Mouse (Mus musculus): ENCODE data around the gene Ccdc62. TPM values are rescaled to one million over a fixed set of nuclear protein-coding genes. Genes with fewer than 3 reads are reported as not detected.

Gene Ccdc62
- total RNA-seq (2018; cell fraction: chromatin; rRNA removed), result 10 to 100 TPM in 17 of 26 experiments, 1 to 10 TPM in 9; 4.2 to 19.4 (median 11.4) TPM
- total RNA-seq (2018; cell fraction: cytosol; rRNA removed), result 1 to 10 TPM in 22 of 26 experiments, under 1 TPM in 4; 0.81 to 1.8 (median 1.2) TPM
- total RNA-seq (2018; cell fraction: nucleus; rRNA removed), result 10 to 100 TPM in 6 of 26 experiments, 1 to 10 TPM in 20; 3.0 to 17.2 (median 8.2) TPM
- 0.93 to 1.7 TPM (median 1.1 TPM) in 3 replicates for polyA plus RNA-seq (2018)

- Histone ChIP-seq H3K79me2 (ENCODE audit: inconsistent target) (no peaks in the 10 kb centered on the region), H3K27ac (peak within 1 kb of the TSS; percentile 45; the same call in 1 of the 2 replicates), H3K4me3 (ENCODE audit: inconsistent target) (peak within 1 kb of the TSS; percentile 52), H3K36me3 (ENCODE audit: inconsistent target) (peaks cover 21% of the 10 kb centered on the region)
- WGBS (ENCODE audit: missing documents), result 0% methylated on average over 56 of the region's 56 CpGs
Observed at GRCm38 (mm10) chr5:123930508-123930989, at the start of gene Ccdc62. Ccdc62 (plus strand) TSS chr5:123930679.

GRCm38 (mm10) chr5:123880778-123881177, 49.7 kb upstream of the Ccdc62 start:
- Histone ChIP-seq H3K4me3 (ENCODE audit: inconsistent target) (no peak overlapping the region), H3K27ac (no peak overlapping the region), H3K36me3 (ENCODE audit: inconsistent target) (no peaks in the 10 kb centered on the region), H3K79me2 (ENCODE audit: inconsistent target) (no peaks in the 10 kb centered on the region)
- 72% methylated on average over 3 of the region's 14 CpGs for WGBS (ENCODE audit: missing documents)

- WGBS (ENCODE audit: missing documents), result 65% methylated on average over 7 of the region's 7 CpGs
- Histone ChIP-seq H3K36me3 (ENCODE audit: inconsistent target) (no peaks in the 10 kb centered on the region), H3K4me3 (ENCODE audit: inconsistent target) (no peak overlapping the region), H3K27ac (no peak overlapping the region), H3K79me2 (ENCODE audit: inconsistent target) (no peaks in the 10 kb centered on the region)
Observed at GRCm38 (mm10) chr5:123883891-123884290, 46.6 kb upstream of the Ccdc62 start.

- 44% methylated on average over 10 of the region's 10 CpGs for WGBS (ENCODE audit: missing documents)
- Histone ChIP-seq H3K4me3 (ENCODE audit: inconsistent target) (no peak overlapping the region), H3K36me3 (ENCODE audit: inconsistent target) (no peaks in the 10 kb centered on the region), H3K79me2 (ENCODE audit: inconsistent target) (no peaks in the 10 kb centered on the region), H3K27ac (no peak overlapping the region)
Observed at GRCm38 (mm10) chr5:123884332-123884731, 46.1 kb upstream of the Ccdc62 start.

GRCm38 (mm10) chr5:123886365-123886764, 44.1 kb upstream of the Ccdc62 start:
- H3K36me3 ChIP-seq (ENCODE audit: inconsistent target), result no peaks in the 10 kb centered on the region
- no peaks in the 10 kb centered on the region for H3K79me2 ChIP-seq (ENCODE audit: inconsistent target)
- 39% methylated on average over 3 of the region's 3 CpGs for WGBS (ENCODE audit: missing documents)
- H3K4me3 ChIP-seq (ENCODE audit: inconsistent target), result no peak overlapping the region
- H3K27ac ChIP-seq, result no peak overlapping the region

- Histone ChIP-seq H3K79me2 (ENCODE audit: inconsistent target) (no peaks in the 10 kb centered on the region), H3K4me3 (ENCODE audit: inconsistent target) (no peak overlapping the region), H3K36me3 (ENCODE audit: inconsistent target) (no peaks in the 10 kb centered on the region), H3K27ac (no peak overlapping the region)
- WGBS (ENCODE audit: missing documents), result 100% methylated on average over 2 of the region's 2 CpGs
Observed at GRCm38 (mm10) chr5:123890312-123890711, 40.2 kb upstream of the Ccdc62 start.

- no peaks in the 10 kb centered on the region for H3K79me2 ChIP-seq (ENCODE audit: inconsistent target)
- H3K36me3 ChIP-seq (ENCODE audit: inconsistent target), result no peaks in the 10 kb centered on the region
- H3K27ac ChIP-seq, result no peak overlapping the region
- 77% methylated on average over 5 of the region's 5 CpGs for WGBS (ENCODE audit: missing documents)
- no peak overlapping the region for H3K4me3 ChIP-seq (ENCODE audit: inconsistent target)
Observed at GRCm38 (mm10) chr5:123890987-123891386, 39.5 kb upstream of the Ccdc62 start.

GRCm38 (mm10) chr5:123891669-123892068, 38.8 kb upstream of the Ccdc62 start:
- WGBS (ENCODE audit: missing documents), result 9% methylated on average over 4 of the region's 6 CpGs
- H3K79me2 ChIP-seq (ENCODE audit: inconsistent target), result no peaks in the 10 kb centered on the region
- no peak overlapping the region for H3K4me3 ChIP-seq (ENCODE audit: inconsistent target)
- no peak overlapping the region for H3K27ac ChIP-seq
- H3K36me3 ChIP-seq (ENCODE audit: inconsistent target), result no peaks in the 10 kb centered on the region

- 23% methylated on average over 5 of the region's 5 CpGs for WGBS (ENCODE audit: missing documents)
- H3K4me3 ChIP-seq (ENCODE audit: inconsistent target), result no peak overlapping the region
Observed at GRCm38 (mm10) chr5:123893520-123893919, 37.0 kb upstream of the Ccdc62 start.

GRCm38 (mm10) chr5:123896395-123896794, 34.1 kb upstream of the Ccdc62 start:
- Histone ChIP-seq H3K27ac (peak overlapping the region; percentile 77), H3K36me3 (ENCODE audit: inconsistent target) (no peaks in the 10 kb centered on the region), H3K4me3 (ENCODE audit: inconsistent target) (no peak overlapping the region), H3K79me2 (ENCODE audit: inconsistent target) (no peaks in the 10 kb centered on the region)
- 95% methylated on average over 11 of the region's 11 CpGs for WGBS (ENCODE audit: missing documents)

More at GRCm38 (mm10) chr5:123893520-123893919, 37.0 kb upstream of the Ccdc62 start:
- no peaks in the 10 kb centered on the region for H3K36me3 ChIP-seq (ENCODE audit: inconsistent target)
- H3K27ac ChIP-seq, result no peak overlapping the region
- H3K79me2 ChIP-seq (ENCODE audit: inconsistent target), result no peaks in the 10 kb centered on the region

- H3K79me2 ChIP-seq (ENCODE audit: inconsistent target), result no peaks in the 10 kb centered on the region
- 9% methylated on average over 13 of the region's 13 CpGs for WGBS (ENCODE audit: missing documents)
- no peaks in the 10 kb centered on the region for H3K36me3 ChIP-seq (ENCODE audit: inconsistent target)
- H3K4me3 ChIP-seq (ENCODE audit: inconsistent target), result no peak overlapping the region
- peak overlapping the region; percentile 77 for H3K27ac ChIP-seq
Observed at GRCm38 (mm10) chr5:123897352-123897751, 33.1 kb upstream of the Ccdc62 start.

- 80% methylated on average over 10 of the region's 11 CpGs for WGBS (ENCODE audit: missing documents)
Observed at GRCm38 (mm10) chr5:123904059-123904672, 26.3 kb upstream of the Ccdc62 start.

GRCm38 (mm10) chr5:123906146-123906975, 24.1 kb upstream of the Ccdc62 start:
- peak overlapping the region; percentile 29 for H3K4me3 ChIP-seq (ENCODE audit: inconsistent target)
- H3K36me3 ChIP-seq (ENCODE audit: inconsistent target), result 0 out of 2 replicates have a peak, but pooled peaks cover 4% of the 10 kb centered on the region
- peaks cover 41% of the 10 kb centered on the region for H3K79me2 ChIP-seq (ENCODE audit: inconsistent target)
- 29% methylated on average over 17 of the region's 17 CpGs for WGBS (ENCODE audit: missing documents)
- peak overlapping the region; percentile 54 for H3K27ac ChIP-seq

More at GRCm38 (mm10) chr5:123904059-123904672, 26.3 kb upstream of the Ccdc62 start:
- Histone ChIP-seq H3K79me2 (ENCODE audit: inconsistent target) (peaks cover 19% of the 10 kb centered on the region), H3K36me3 (ENCODE audit: inconsistent target) (no peaks in the 10 kb centered on the region), H3K27ac (no peak overlapping the region), H3K4me3 (ENCODE audit: inconsistent target) (no peak overlapping the region)

GRCm38 (mm10) chr5:123906976-123907630, 23.4 kb upstream of the Ccdc62 start, which contains the start of gene Denr:
Denr (plus strand) TSS chr5:123907175.
- under 1% methylated on average over 59 of the region's 61 CpGs for WGBS (ENCODE audit: missing documents)
- H3K4me3 ChIP-seq (ENCODE audit: inconsistent target), result peak within 1 kb of the TSS; percentile 90

More at GRCm38 (mm10) chr5:123906976-123907630, 23.4 kb upstream of the Ccdc62 start, which contains the start of gene Denr:
- H3K27ac ChIP-seq, result peak within 1 kb of the TSS; percentile 65
- H3K36me3 ChIP-seq (ENCODE audit: inconsistent target), result 0 out of 2 replicates have a peak, but pooled peaks cover 7% of the 10 kb centered on the region
- H3K79me2 ChIP-seq (ENCODE audit: inconsistent target), result peaks cover 48% of the 10 kb centered on the region

Measured in macrophage (primary cell).